Mouse (Mus musculus): ENCODE measurements around the gene Cdipt.

The Cdipt gene

GRCm38 (mm10) chr7:126975493-126975892 is 221 bp upstream of the Cdipt start:
- in situ Hi-C loops (cut with MboI; ENCODE audit: low sequenced_read_pairs): no loop called here

DNA sequence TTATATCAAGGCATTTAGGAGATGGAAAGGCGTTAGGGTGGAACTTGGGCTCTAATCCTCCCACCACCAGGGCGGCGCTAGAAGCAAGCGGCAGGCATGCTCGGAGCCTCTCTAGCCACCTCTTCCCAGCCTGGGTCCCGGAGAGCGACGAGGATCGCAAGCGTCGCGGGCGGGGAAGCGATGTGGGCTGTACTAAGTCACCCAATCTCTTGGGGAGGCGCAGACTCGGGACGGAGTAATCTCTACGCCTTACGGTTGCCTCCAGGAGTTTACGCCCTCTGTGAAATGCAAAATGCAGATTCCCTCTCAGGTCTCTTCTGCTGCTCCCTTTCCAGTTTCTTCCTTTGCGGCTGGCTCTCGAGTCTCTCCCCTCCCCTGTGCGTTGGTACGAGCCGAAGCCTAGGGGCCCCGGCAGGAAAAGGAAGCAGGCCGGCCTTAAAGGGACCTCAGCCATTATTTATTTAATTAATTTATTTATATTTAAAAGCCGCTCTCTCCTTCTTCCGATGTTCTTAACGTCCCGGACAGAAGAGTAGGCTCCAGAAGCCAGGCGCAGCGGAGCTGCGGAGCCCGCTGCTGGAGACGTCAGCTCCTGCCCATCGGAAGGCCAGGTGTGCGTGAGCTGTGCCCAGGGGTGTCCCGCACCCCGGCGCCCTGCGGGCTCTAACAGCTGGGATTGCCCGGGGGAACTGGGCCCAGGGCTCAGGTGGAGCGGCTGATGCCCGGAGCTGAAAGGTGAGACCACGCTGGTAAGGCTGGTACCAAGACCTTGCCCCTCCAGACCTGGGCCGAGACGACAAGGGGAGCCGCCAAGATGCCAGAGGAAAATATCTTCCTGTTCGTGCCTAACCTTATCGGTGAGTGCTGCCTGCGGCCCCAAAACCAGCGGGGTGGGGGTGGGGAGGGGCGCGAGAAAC is 494 bp downstream of the Cdipt start, which contains the start of gene Cdiptos:
Cdiptos (minus strand) TSS at position 149 of the 917 bp plus-strand sequence.
- in situ Hi-C loops (cut with MboI; ENCODE audit: low sequenced_read_pairs): no loop called here

GRCm38 (mm10) chr7:126976878-126977459 is 1.3 kb downstream of the Cdipt start:
- in situ Hi-C loops (cut with MboI; ENCODE audit: low sequenced_read_pairs): no loop called here

GRCm38 (mm10) chr7:126978841-126979240 is 3.1 kb downstream of the Cdipt start:
- in situ Hi-C loops (cut with MboI; ENCODE audit: low sequenced_read_pairs): no loop called here

DNA sequence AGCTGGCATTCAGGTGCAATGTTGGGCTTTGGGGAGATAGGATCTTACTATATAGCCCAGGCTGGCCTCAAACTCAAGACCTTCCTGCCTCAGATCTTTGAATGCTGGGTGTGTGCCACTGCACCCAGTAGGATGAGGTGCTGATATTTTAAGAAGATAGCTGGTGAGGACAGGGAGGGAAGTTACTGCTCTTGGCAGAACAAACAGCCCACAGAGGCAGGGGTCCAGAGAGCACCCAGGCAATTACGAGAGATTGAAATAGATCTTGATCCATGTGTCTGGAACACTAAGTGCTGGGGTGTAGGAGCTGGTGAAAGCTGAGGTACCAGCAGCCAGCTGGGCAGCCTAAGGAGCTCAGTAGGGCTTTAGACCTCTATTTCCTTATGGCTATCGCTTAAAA is 5.9 kb downstream of the Cdipt start:
- in situ Hi-C loops (cut with MboI; ENCODE audit: low sequenced_read_pairs): no loop called here

GRCm38 (mm10) chr7:126982054-126982453 is 6.3 kb downstream of the Cdipt start:
- in situ Hi-C loops (cut with MboI; ENCODE audit: low sequenced_read_pairs): no loop called here

GRCm38 (mm10) chr7:126983113-126983512 is 7.4 kb downstream of the Cdipt start:
- in situ Hi-C loops (cut with MboI; ENCODE audit: low sequenced_read_pairs): no loop called here

DNA sequence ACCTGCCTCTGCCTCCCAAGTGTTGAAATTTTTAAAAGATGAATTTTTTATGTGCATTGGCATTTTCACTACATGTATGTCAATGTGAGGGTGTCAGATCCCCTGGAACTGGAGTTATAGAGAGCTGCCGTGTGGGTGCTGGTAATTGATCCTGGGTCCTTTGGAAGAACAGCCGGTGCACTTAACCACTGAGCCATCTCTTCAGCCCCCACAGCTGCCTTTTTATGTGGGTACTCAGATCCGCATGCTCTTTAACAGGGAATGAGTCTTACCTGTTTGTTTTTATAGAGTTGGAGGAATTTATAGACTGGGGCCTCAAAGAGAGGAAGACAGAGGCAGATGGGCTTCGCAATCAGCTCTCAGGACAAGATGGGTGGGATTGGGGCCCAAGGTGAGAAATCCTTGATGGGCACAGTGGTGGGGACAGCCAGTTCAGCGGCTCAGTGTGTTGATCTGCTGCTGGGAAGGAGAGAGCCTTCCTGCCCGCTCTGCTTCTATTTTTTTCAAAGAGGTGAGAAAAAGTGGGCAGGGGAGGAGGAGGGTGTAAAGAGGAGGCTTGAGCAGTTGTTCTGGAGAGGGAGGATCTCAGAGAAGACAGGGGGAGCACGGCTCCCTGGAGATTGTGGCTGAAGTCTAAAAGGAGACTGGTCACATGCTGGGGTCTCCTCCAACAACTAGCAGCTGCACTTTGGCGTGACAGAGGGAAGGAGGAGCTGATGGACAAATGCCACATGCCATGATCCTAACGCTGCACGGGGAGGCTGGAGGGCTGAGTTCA is 9.1 kb downstream of the Cdipt start:
- in situ Hi-C loops (cut with MboI; ENCODE audit: low sequenced_read_pairs): no loop called here

GRCm38 (mm10) chr7:126986319-126986718 is 10.6 kb downstream of the Cdipt start:
- in situ Hi-C loops (cut with MboI; ENCODE audit: low sequenced_read_pairs): no loop called here

GRCm38 (mm10) chr7:126988816-126989215 is 13.1 kb downstream of the Cdipt start:
- in situ Hi-C loops (cut with MboI; ENCODE audit: low sequenced_read_pairs): no loop called here

DNA sequence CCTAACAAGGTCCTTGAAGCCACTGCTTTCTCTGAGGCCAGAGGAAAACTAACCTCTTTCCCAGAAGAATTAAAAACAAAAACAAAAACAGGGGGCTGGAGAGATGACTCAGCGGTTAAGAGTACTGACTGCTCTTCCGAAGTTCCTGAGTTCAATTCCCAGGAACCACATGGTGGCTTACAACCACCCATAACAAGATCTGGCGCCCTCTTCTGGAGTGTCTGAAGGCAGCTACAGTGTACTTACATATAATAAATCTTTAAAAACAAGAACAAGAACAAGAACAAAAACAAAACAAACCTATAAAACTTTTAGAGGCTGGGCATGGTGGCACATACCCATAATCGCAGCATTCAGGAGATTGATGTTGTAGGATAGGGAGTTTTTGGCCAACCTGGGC is 20.7 kb downstream of the Cdipt start:
- in situ Hi-C loops (cut with MboI; ENCODE audit: low sequenced_read_pairs): no loop called here

DNA sequence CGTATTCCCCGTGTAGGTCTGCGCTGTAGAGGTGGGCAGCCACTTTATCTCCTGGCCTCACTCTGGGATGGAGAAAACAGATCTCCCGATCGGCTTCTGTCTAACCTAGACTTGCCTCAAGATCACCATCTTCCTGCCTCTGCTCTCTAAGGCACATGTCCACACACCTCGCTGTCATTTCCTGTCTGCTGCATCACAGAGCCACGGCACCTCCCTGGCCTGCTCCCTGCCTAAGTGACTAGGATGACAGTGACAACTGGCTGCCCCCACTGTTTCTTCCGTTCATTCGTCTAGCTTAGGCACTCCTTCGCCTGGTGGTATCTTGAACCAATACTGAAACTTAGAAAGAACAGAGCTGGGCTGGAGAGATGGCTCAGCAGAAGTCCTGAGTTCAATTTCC is 23.9 kb downstream of the Cdipt start:
- in situ Hi-C loops (cut with MboI; ENCODE audit: low sequenced_read_pairs): no loop called here

- in situ Hi-C loops (cut with MboI; ENCODE audit: low sequenced_read_pairs): no loop called here
These were observed 27.9 kb downstream of the Cdipt start for GRCm38 (mm10) chr7:127003620-127004019.

DNA sequence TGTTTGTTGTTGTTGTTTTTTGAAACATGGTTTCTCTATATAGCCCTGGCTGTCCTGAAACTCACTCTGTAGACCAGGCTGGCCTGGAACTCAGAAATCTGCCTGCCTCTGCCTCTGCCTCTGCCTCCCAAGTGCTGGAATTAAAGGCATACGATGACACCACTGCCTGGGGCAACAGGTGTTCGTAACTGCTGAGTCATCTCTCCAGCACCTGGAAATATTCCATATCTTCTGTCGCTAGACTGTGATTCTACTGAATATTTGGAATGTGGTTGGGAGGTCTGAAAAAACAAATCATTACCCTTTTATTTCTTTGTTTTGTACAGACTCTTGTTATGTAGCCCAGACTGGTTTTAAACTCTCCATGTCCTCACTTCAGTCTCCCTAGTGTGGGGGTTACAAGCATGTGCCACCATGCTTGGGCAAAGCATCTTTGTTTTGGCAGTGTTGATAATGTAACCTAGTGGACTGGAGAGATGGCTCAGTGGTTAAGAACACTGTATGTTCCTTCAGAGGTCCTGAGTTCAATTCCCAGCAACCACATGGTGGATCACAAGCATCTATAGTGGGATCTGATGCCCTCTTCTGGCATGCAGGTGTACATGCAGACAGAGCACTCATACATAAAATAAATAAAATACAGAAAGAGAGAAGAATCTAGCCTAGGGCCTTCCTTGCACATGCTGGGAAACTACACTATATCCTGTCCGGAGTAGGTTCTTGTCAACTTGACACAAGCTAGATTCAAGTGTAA is 28.6 kb downstream of the Cdipt start:
- in situ Hi-C loops (cut with MboI; ENCODE audit: low sequenced_read_pairs): no loop called here

DNA sequence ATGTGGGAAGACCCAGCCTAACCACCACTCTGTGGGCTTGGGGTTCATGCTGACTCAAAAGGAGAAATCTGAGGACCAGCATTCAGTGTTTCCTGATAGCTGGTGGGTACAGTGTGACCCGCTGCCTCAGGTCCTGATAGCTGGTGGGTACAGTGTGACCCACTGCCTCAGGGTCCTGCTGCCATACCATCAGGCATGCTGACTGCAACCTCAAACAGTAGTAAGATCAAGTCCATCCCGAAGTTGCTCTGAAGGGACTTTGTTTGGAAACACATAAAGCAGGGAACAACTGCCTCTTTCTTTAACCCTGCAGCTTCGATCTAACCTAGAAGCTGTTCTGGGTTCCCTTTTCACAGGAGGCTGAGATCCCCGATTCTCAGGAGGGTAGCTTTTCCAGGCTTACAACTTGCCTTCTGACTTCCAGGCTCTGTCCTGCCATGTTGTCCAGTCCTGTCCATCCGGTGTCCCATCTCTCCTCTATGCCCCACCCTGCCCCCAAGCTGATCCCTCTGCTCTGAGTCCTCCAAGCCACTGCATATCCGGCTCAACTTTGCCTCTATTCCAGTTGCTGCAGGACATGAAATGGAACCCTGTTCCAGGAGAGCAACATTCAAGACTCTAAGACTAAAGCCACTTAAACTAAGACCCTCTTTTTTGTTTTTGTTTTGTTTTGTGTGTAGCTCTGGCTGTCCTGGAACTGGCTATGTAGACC is 31.8 kb downstream of the Cdipt start:
- in situ Hi-C loops (cut with MboI; ENCODE audit: low sequenced_read_pairs): no loop called here

GRCm38 (mm10) chr7:127008239-127009019 is 32.7 kb downstream of the Cdipt start:
- in situ Hi-C loops (cut with MboI; ENCODE audit: low sequenced_read_pairs): no loop called here

- in situ Hi-C loops (cut with MboI; ENCODE audit: low sequenced_read_pairs): no loop called here
These were observed 33.8 kb downstream of the Cdipt start for GRCm38 (mm10) chr7:127009307-127010085.

DNA sequence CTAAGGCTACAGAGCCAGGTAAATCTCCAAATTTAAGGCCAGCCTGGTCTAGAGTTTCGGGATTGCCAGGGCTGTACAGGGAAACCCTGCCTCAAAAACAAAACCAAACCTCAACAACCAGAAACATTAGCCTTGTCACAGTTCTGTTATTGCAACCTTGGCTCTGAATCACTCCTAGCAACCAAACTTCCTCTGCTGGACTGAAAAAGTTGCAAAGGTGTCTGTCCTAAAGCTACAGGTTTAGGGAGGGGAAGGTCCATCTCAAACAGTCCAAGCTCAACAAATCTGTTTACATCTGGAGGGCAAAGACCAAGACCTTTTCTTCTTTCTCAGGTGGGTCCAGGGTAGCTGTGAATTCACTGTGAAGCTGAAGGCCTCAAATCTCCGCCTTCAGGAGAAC is 35.3 kb downstream of the Cdipt start:
- in situ Hi-C loops (cut with MboI; ENCODE audit: low sequenced_read_pairs): no loop called here

- in situ Hi-C loops (cut with MboI; ENCODE audit: low sequenced_read_pairs): no loop called here
These were observed 36.0 kb downstream of the Cdipt start for GRCm38 (mm10) chr7:127011717-127012116.
